Mouse (Mus musculus) heart, postnatal 0 days (tissue): ENCODE results near the gene Clasrp.

Experiments used
- CTCF ChIP-seq: IDR thresholded peaks from 2 replicates; pipeline ENCODE4 v1.5.1; 2016; ENCODE audit warnings: antibody characterized with exemption, control low read depth, low read depth
- EP300 ChIP-seq: IDR thresholded peaks from 2 replicates; pipeline ENCODE4 v1.6.1; 2016; ENCODE audit warnings: antibody characterized with exemption, low read depth

DNA sequence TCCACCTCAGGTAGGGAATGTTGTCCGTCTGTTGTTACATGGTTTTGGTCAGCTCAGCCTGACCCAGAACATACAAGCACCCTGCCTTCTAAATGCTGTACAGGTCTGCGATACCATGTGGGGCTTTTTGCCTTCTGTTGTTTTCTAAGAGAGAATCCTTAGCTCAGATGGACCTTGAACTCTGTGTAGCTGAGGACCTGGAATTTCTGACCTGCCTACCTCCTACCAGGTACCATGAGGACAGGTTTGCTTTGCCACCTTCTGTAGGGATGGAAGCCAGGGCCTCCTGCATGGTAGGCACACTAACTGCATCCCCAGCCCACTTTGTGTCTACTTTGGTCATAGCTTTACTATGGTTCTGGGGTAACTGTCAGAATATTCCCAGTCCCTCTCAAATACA, 38.5 kb downstream of the Clasrp start:
- TF ChIP-seq CTCF (no peak), EP300 (no peak)
